Mouse (Mus musculus) G1E (cell line): ENCODE measurements at regions not wholly inside any gene's neighbourhood (a gene's known extent, or its start where the extent isn't known, plus 50 kb on each side); places are given as distances from the start of the nearest gene placed in this dataset.
"Not testable (repeated sequence)": the region's sequence is repeated elsewhere in the genome, so short reads cannot be mapped to it uniquely, and the experiment has no call there.

Experiments used
- ATAC-seq: 2 replicates; pipeline ENCODE4 v1.8.0; 2016; ENCODE audit warnings: mild to moderate bottlenecking; ENCODE audit not compliant: insufficient number of reproducible peaks, poor library complexity, low FRiP score, severe bottlenecking; ENCODE audit errors: extremely low read depth
- DNase-seq: peaks from one replicate; pipeline ENCODE4 v3.0.0; 2012; ENCODE audit warnings: low spot score
- H3K27me3 ChIP-seq: 2 replicates; pipeline ENCODE4 v1.6.1; 2012; ENCODE audit warnings: mild to moderate bottlenecking, low read length, inconsistent platforms; ENCODE audit not compliant: insufficient read depth
- H3K36me3 ChIP-seq: replicated peaks from 2 replicates; pipeline ENCODE3; 2012; ENCODE audit warnings: mild to moderate bottlenecking, inconsistent platforms
- H3K4me1 ChIP-seq: 2 replicates; pipeline ENCODE4 v1.6.1; 2012; ENCODE audit warnings: low read depth, low read length, inconsistent platforms, mixed read lengths; ENCODE audit not compliant: insufficient read depth
- H3K4me3 ChIP-seq: 2 replicates; pipeline ENCODE4 v1.5.1; 2012; ENCODE audit warnings: low read depth, mild to moderate bottlenecking, inconsistent platforms, low read length, moderate library complexity, mixed read lengths
- H3K9me3 ChIP-seq: replicated peaks from 2 replicates; pipeline ENCODE4 v1.6.1; 2012; ENCODE audit warnings: inconsistent platforms
- CTCF ChIP-seq: IDR thresholded peaks from 2 replicates; pipeline ENCODE4 v1.5.1; 2012; ENCODE audit warnings: low read depth, low read length, inconsistent platforms, mixed read lengths
- GATA1 ChIP-seq: IDR thresholded peaks from 2 replicates; pipeline ENCODE4 v1.6.1; 2012; ENCODE audit warnings: borderline replicate concordance, low read length, inconsistent platforms, mixed read lengths
- GATA2 ChIP-seq: IDR thresholded peaks from 2 replicates; pipeline ENCODE4 v1.6.1; 2012; ENCODE audit warnings: low read depth, low read length, inconsistent platforms, borderline replicate concordance
- POLR2AphosphoS5 ChIP-seq: IDR thresholded peaks from 2 replicates; pipeline ENCODE4 v1.6.1; 2012; ENCODE audit warnings: low read depth, low read length, inconsistent platforms; ENCODE audit not compliant: insufficient replicate concordance
- TAL1 ChIP-seq: conservative IDR thresholded peaks from 2 replicates; pipeline ENCODE4 v1.6.1; 2012; ENCODE audit warnings: low read depth, low read length, inconsistent platforms, mixed read lengths

GRCm38 (mm10) chr13:5666235-5667007, 194.9 kb upstream of the Klf6 start:
- no peaks in the 10 kb centered on the region for H3K36me3 ChIP-seq
- TF ChIP-seq GATA1 (no peak), GATA2 (no peak), POLR2AphosphoS5 (no peak), TAL1 (no peak), CTCF (no peak)
- no peak for ATAC-seq
- H3K27me3 ChIP-seq, result peaks cover 4% of the 10 kb centered on the region; the same call in 1 of the 2 replicates
- no peak overlapping the region for H3K4me3 ChIP-seq
- H3K9me3 ChIP-seq, result no peaks in the 10 kb centered on the region
- no peak for DNase-seq
- H3K4me1 ChIP-seq, result no peaks in the 10 kb centered on the region

DNA sequence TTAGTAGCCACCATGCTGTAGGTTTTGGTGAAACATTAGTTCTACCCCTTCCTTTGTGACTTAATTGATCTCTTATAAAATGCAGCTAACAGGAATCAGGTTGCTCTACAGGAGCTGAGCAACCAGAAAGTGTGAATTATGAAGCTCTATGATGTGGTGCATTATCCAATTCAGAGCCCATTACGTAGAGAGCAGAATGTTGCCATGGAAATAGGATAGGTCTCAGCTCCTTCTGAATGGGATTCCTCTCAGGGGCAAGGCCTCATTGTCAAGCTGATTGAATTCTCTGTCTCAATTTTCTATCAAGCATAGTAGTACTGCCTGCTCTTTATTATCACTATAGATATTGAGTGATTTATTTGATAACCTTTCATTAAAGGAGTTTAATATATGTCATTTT, 185.6 kb upstream of the Klf6 start:
- H3K9me3 ChIP-seq, result no peaks in the 10 kb centered on the region
- no peak for ATAC-seq
- TF ChIP-seq GATA1 (no peak), GATA2 (no peak), POLR2AphosphoS5 (no peak), TAL1 (no peak), CTCF (no peak)

GRCm38 (mm10) chr13:5690124-5690523, 171.2 kb upstream of the Klf6 start:
- no peak overlapping the region for H3K4me3 ChIP-seq
- H3K36me3 ChIP-seq, result no peaks in the 10 kb centered on the region
- TF ChIP-seq POLR2AphosphoS5 (no peak), TAL1 (no peak), GATA1 (no peak), GATA2 (no peak), CTCF (no peak)
- H3K27me3 ChIP-seq, result peaks cover 4% of the 10 kb centered on the region; the same call in 1 of the 2 replicates
- DNase-seq (no peak), ATAC-seq (no peak)
- no peaks in the 10 kb centered on the region for H3K9me3 ChIP-seq
- H3K4me1 ChIP-seq, result no peaks in the 10 kb centered on the region

More for the DNA sequence above, 185.6 kb upstream of the Klf6 start:
- no peaks in the 10 kb centered on the region for H3K27me3 ChIP-seq
- DNase-seq, result no peak
- H3K4me3 ChIP-seq, result no peak overlapping the region
- H3K36me3 ChIP-seq, result no peaks in the 10 kb centered on the region
- no peaks in the 10 kb centered on the region for H3K4me1 ChIP-seq

DNA sequence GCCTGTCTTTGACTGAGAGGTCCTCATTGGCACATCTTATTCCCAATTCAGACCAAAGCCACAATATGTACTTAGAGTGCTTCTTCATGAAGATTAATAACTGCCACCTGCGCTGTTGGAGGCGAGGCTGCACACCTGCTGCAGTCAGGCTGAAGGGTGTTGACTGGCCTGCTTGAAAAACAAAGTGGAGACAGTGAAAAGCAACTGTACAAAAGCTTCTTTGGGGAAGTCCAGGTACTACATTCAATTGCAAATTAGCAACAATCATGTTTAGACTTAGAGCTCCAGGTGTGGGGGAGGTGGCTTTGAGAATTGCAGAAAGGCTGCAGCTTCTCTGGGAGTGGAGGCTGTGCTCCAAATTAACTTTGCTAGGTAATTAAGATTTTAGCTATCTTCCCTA, 170.6 kb upstream of the Klf6 start:
- H3K36me3 ChIP-seq, DNase-seq, H3K27me3 ChIP-seq, ATAC-seq, H3K4me3 ChIP-seq, H3K4me1 ChIP-seq, H3K9me3 ChIP-seq: not testable (repeated sequence)

- no peaks in the 10 kb centered on the region for H3K9me3 ChIP-seq
- H3K4me3 ChIP-seq, result no peak overlapping the region
- DNase-seq (no peak), ATAC-seq (no peak)
- no peak for TF ChIP-seq GATA1
- TF ChIP-seq GATA2, result no peak
- TF ChIP-seq CTCF, result no peak
- TF ChIP-seq TAL1, result no peak
- no peak for TF ChIP-seq POLR2AphosphoS5
- H3K4me1 ChIP-seq, result no peaks in the 10 kb centered on the region
- H3K36me3 ChIP-seq, result no peaks in the 10 kb centered on the region
- peaks cover 7% of the 10 kb centered on the region; the same call in 1 of the 2 replicates for H3K27me3 ChIP-seq
Observed at GRCm38 (mm10) chr13:5694626-5695025, 166.7 kb upstream of the Klf6 start.

DNA sequence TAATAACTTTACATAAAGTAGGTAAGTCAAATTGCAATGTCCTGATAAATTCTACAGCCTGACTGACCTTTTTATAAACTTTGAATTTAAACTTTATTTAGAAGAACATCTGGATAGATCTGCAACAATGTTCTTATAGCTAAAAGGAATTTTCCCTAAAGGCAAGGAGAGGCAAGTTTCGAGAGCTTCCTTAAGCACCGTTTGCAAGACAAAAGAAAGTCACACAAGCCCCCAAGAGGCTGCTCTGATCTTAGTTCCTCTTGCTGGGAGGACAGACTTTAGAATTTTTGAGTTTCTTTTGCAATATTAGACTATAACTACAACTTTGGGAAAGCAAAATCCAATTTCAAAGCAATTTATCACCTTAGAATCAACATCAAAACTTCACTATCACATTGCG, 165.7 kb upstream of the Klf6 start:
- not testable (repeated sequence) for DNase-seq, H3K27me3 ChIP-seq, H3K4me3 ChIP-seq, H3K9me3 ChIP-seq, H3K4me1 ChIP-seq, H3K36me3 ChIP-seq, ATAC-seq

- Histone ChIP-seq H3K36me3 (no peaks in the 10 kb centered on the region), H3K9me3 (no peaks in the 10 kb centered on the region), H3K27me3 (peaks cover 7% of the 10 kb centered on the region; the same call in 1 of the 2 replicates), H3K4me1 (no peaks in the 10 kb centered on the region), H3K4me3 (no peak overlapping the region)
- ATAC-seq, result no peak
- no peak for TF ChIP-seq GATA2
- no peak for TF ChIP-seq GATA1
- no peak for TF ChIP-seq CTCF
- TF ChIP-seq POLR2AphosphoS5, result no peak
- TF ChIP-seq TAL1, result no peak
- DNase-seq, result no peak
Observed at GRCm38 (mm10) chr13:5696377-5696776, 164.9 kb upstream of the Klf6 start.

GRCm38 (mm10) chr13:5697329-5697728, 164.0 kb upstream of the Klf6 start:
- not testable (repeated sequence) for H3K9me3 ChIP-seq, DNase-seq, H3K36me3 ChIP-seq, H3K4me1 ChIP-seq, ATAC-seq, H3K4me3 ChIP-seq
- H3K27me3 ChIP-seq, result peaks cover 10% of the 10 kb centered on the region
